Mouse (Mus musculus) T-cell, adult 2 months (primary cell): Measurements from ENCODE around the gene Card9.

Experiments used
- DNase-seq: peaks from one replicate; pipeline ENCODE4 v3.0.0; 2022; ENCODE audit warnings: low spot score

The Card9 gene

GRCm38 (mm10) chr2:26362991-26363390 is 2.3 kb upstream of the Card9 start:
- no peak for DNase-seq

GRCm38 (mm10) chr2:26359983-26360382 is 735 bp downstream of the Card9 start:
- no peak for DNase-seq

GRCm38 (mm10) chr2:26358667-26359320 is 1.9 kb downstream of the Card9 start:
- DNase-seq, result no peak

GRCm38 (mm10) chr2:26357484-26357883 is 3.2 kb downstream of the Card9 start:
- DNase-seq, result no peak

GRCm38 (mm10) chr2:26356678-26357077 is 4.0 kb downstream of the Card9 start:
- DNase-seq, result no peak

GRCm38 (mm10) chr2:26356231-26356630 is 4.5 kb downstream of the Card9 start:
- no peak for DNase-seq

- DNase-seq, result no peak
Measured at GRCm38 (mm10) chr2:26354401-26354800, 6.3 kb downstream of the Card9 start.

GRCm38 (mm10) chr2:26353066-26353980 is 7.4 kb downstream of the Card9 start:
- DNase-seq, result no peak

GRCm38 (mm10) chr2:26352291-26352910 is 8.3 kb downstream of the Card9 start:
- DNase-seq, result no peak

GRCm38 (mm10) chr2:26351358-26352290 is 9.1 kb downstream of the Card9 start, which contains the start of gene Dnlz:
Gene Dnlz, minus strand, starts transcription at chr2:26352110.
- peak; percentile 92 for DNase-seq

GRCm38 (mm10) chr2:26348241-26348640 is 12.5 kb downstream of the Card9 start:
- DNase-seq, result no peak

GRCm38 (mm10) chr2:26342609-26343490 is 17.9 kb downstream of the Card9 start:
- no peak for DNase-seq

GRCm38 (mm10) chr2:26342044-26342443 is 18.7 kb downstream of the Card9 start:
- DNase-seq, result no peak

GRCm38 (mm10) chr2:26341510-26341981 is 19.2 kb downstream of the Card9 start:
- no peak for DNase-seq

GRCm38 (mm10) chr2:26339204-26339551 is 21.5 kb downstream of the Card9 start:
- DNase-seq, result no peak

- peak; percentile 49 for DNase-seq
Measured at GRCm38 (mm10) chr2:26338302-26339203, 22.2 kb downstream of the Card9 start.

GRCm38 (mm10) chr2:26330702-26331101 is 30.0 kb downstream of the Card9 start:
- DNase-seq, result no peak

GRCm38 (mm10) chr2:26330056-26330468 is 30.7 kb downstream of the Card9 start:
- DNase-seq, result no peak

GRCm38 (mm10) chr2:26329402-26329801 is 31.3 kb downstream of the Card9 start:
- no peak for DNase-seq
